Mouse (Mus musculus) liver, adult 10 weeks (tissue): Measurements from ENCODE around the gene Ttll3. TPM values are rescaled to one million over a fixed set of nuclear protein-coding genes. Genes with fewer than 3 reads are reported as not detected.

Experiments
- polyA plus RNA-seq: library from polyadenylated mRNA; stranded (reverse); fragments of 350-450 nt; fragmentation: Illumina TruSeq; extraction: RNeasy Lipid Tissue Mini Kit (QIAGEN cat#74804); gene quantifications from one replicate; pipeline ENCODE4 v1.2.3, GENCODE M21; 2014; ENCODE audit warnings: low read depth, low replicate concordance

The Ttll3 gene
- polyA plus RNA-seq, result 0.93 TPM

DNA sequence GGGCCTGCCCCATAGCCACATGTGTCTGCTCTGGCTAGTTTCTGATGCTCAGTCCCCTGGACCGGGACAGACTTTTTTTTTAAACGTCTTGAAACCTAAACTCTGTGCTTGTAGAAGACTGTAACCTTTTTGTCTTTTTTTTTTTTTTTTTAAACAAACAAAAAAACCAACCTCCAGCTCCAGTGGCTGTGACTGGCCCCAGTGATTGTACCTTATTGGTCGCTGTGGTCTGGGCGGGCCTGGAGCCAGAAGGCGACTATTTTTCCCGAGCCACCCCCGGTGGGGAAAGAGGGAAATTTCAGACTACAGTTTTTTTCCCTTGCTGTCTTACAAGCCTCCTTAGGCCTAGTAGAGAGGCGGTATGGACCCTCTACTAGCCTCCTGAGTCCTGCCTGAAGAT lies at the start of gene Ttll3:
TSS of gene Ttll3 (plus strand) at position 301 of the 400 bp plus-strand sequence.

DNA sequence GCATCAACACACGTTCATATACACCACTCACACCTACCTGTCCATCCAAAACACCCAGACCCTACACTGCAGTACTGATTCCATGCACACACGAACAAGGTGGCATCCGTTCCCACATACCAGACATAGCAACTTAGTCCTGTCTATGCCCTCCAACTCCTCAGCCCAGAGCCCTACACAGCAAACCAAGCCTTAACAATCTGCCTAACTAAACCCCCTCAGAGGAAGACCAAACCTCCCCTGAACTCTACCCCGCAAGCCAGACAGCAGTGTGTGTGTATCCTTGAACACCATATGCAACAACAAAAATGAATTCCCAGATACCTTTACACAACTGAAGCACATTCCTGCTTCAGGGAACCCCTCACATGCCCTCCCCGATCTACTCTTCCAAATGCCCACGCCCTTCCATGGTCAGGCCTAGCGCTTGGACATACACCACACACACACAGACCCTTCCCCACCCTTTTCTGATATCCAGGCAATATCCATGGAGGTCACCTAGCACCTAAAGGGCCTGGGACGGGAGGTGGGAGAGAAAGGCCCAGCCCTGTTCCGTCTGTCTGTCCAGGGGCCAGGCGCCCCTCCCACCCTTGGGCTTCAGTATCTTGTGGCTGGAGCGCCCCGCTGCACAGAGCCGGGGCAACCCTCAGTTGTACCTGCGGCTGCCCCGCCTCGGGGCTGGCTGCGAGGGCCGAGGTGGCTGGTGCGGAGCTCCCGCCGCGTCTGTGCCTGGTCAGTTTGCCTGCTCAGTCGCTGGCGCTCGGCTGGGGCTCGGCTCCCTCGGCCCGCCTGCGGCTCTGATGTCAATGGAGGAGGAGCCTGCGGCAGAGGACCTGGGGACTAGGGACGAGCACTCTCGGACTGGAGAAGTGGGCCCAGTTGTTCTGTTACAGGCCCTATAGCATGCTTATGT lies 45.6 kb upstream of the Ttll3 start, which contains the start of gene Camk1:
TSS of gene Camk1 (minus strand) at position 808 of the 916 bp plus-strand sequence.

DNA sequence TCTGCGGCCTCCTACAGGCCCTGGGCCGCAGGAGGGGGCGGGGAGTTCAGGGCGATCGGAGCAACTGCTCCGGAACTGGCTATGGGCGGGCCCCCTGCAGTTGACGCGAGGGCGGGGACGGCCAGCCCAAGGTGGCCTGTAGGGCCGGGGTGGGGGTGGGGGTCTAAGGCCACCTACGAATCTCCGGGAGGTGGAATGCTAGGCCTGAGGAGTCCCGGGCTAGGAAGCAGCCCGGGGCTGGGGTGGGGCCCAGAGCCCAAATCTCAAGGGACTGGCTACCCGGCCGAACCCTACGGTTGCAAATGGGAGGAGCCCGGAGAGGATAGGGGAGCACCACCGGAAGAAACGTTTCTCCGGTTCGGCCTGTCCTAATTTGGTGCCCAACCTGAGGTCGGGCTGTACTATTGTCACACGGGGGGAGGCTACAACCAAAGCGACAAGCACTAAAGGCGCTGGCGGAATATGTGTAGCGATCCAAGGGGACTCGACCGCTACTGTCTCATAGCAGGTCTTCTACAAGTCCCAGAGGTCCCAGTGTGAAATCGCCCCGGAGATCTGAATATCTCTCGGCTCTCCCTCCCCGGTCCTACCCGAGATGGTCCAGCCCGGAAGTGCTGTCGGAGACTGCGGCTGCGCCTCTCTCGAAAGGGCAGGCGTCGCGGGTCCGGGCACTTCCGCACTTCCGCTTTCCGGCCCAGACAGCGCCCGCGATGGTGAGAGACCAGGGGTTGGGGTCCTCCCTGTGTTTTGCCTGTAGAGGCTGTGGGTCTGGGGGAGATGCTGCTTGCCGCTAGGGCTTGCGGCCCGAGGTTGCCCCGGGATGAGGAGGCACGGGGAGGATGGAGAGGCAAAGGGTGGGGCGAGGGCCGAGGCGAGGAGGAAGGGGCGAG lies 11.3 kb upstream of the Ttll3 start, which contains the start of the genes Tada3 and Arpc4:
TSS of gene Tada3 (minus strand) at position 388 of the 890 bp plus-strand sequence.
TSS of gene Arpc4 (plus strand) at position 620 of the 890 bp plus-strand sequence.

DNA sequence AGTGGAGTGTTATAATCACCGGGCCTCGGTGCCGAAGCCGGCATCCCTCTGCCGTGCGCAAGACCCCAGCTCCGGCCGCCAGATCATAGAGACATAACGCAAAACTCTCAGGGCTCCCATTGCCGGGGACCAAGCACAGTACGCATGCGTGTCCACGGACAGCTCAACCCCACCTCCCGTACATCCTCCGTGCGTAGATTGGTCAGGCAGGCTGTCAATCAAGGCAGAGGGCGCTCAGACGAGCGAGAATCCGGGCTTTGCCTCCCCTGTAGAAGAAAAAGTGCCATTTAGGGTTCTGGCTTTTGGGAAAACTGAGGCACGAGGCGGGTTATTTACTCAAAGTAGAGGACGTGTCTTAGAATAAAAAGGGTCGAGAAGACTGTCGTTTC lies 30.1 kb downstream of the Ttll3 start, which contains the start of gene Rpusd3:
TSS of gene Rpusd3 (minus strand) at position 142 of the 389 bp plus-strand sequence.

DNA sequence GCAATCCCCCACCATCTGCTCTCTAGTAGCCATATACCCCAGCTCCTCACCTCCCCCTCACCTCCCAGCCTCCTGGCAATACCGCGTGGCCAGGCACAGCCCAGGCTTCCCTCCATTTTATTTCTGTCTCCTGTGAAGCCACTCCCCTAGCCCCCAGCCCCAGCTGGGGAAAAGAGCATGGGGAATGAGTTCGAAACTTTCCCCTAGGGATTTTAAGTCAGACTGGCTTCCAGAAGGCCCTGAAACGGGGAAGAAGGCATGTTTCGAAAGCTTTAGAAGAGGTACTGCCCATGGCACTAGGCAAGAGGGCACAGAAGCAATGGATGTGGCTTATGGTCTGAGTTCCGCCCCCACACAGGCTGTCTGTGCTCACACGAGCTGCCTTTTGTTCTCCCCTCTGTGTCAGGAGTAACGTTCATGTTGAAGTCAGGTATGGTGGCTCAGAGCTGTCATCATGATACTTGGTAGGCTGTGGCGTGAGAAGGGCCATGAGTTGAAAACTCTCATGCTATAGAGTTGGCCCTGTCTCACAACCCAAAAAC lies 46.7 kb downstream of the Ttll3 start, which contains the start of gene Cidec:
TSS of gene Cidec (minus strand) at position 97 of the 542 bp plus-strand sequence.

DNA sequence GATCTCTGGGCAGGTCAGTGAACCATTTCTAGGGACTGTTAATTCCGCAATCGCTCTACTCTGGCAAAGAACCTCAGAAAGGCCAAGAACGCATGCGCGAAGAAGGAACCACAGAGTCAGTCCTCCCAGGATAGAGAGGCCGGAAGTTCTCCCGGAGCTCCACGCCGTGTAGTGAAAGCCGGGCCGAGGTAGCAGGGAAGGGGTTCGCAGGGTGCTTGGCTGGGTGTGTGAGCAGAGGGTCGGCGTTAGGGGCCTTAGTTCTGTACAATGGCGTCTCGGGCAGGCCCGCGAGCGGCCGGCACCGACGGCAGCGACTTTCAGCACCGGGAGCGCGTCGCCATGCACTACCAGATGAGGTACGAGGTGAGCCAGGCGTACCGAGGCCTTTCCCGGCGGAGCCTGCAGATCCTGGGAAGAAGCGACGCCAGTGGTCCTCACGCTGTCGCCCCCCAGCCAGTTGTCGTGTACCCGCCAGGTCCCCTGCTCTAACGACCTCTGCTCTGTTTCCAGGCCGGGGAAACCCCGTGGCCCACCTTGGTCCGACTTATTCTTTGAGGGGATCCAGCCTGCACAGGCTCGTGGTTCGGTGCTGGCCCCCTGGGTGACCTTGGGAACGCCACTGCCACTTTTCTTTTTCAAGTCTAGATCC lies 53.5 kb downstream of the Ttll3 start, which contains the start of gene Jagn1:
TSS of gene Jagn1 (plus strand) at position 128 of the 649 bp plus-strand sequence.

DNA sequence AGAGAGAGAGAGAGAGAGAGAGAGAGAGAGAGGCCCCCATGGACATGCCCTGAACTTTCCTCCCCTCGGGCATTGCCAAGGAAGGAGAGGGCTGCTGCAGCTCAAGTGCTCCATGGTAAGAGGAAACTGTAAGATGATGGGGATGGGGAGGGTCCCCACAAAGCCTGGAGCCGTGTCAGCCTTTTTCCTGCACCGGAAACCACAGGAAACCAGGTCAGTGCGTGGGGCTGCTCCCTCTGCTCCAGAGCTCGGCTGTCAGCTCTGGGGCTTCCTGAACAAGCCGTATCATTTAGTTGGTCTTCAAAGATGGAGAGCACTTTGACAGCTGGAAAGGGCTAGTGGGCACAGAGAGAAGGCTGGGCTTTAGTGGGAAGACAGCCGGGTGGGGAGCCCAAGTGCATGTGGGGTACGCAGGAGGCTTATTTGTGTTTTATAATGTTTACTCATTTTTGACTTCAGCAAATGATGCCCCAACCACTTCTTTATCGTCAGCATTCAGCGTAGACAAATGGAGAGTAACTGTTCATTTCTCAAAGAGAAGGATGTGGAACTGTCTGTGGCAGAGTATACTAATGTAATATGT lies 69.0 kb downstream of the Ttll3 start, which contains the start of gene Il17re:
TSS of gene Il17re (plus strand) at position 533 of the 583 bp plus-strand sequence.

Other genes starting within 250 kb of the Ttll3 start
- not detected for gene Lhfpl4, start 193.9 kb upstream of the Ttll3 start, polyA plus RNA-seq
- 15.3 TPM for gene Mtmr14, start 151.4 kb upstream of the Ttll3 start, polyA plus RNA-seq
- gene Cpne9, start 107.0 kb upstream of the Ttll3 start, polyA plus RNA-seq, result not detected
- 1.6 TPM for gene Brpf1, start 82.1 kb upstream of the Ttll3 start, polyA plus RNA-seq
- gene Ogg1, start 62.3 kb upstream of the Ttll3 start, polyA plus RNA-seq, result 1.8 TPM
- 7.2 TPM for gene Camk1, start 45.3 kb upstream of the Ttll3 start, polyA plus RNA-seq
- 1.7 TPM for gene Tada3, start 11.4 kb upstream of the Ttll3 start, polyA plus RNA-seq
- 50.2 TPM for gene Arpc4, start 11.1 kb upstream of the Ttll3 start, polyA plus RNA-seq
- gene Rpusd3, start 30.1 kb downstream of the Ttll3 start, polyA plus RNA-seq, result 1.1 TPM
- gene Cidec, start 46.5 kb downstream of the Ttll3 start, polyA plus RNA-seq, result not detected
- 15.9 TPM for gene Jagn1, start 53.3 kb downstream of the Ttll3 start, polyA plus RNA-seq
- 0.21 TPM for gene Il17re, start 69.2 kb downstream of the Ttll3 start, polyA plus RNA-seq
- 1.3 TPM for gene Il17rc, start 82.2 kb downstream of the Ttll3 start, polyA plus RNA-seq
- gene Creld1, start 94.0 kb downstream of the Ttll3 start, polyA plus RNA-seq, result 5.1 TPM
- not detected for gene Prrt3, start 112.7 kb downstream of the Ttll3 start, polyA plus RNA-seq
- 52.6 TPM for gene Emc3, start 142.4 kb downstream of the Ttll3 start, polyA plus RNA-seq
- gene Fancd2, start 142.4 kb downstream of the Ttll3 start, polyA plus RNA-seq, result 0.13 TPM
- gene Fancd2os, start 211.5 kb downstream of the Ttll3 start, polyA plus RNA-seq, result not detected
- gene Brk1, start 215.5 kb downstream of the Ttll3 start, polyA plus RNA-seq, result 31.4 TPM
- gene Vhl, start 234.7 kb downstream of the Ttll3 start, polyA plus RNA-seq, result 9.2 TPM
- gene Irak2, start 249.2 kb downstream of the Ttll3 start, polyA plus RNA-seq, result 9.0 TPM